Mouse (Mus musculus) adrenal gland, adult 8-10 months (tissue): ENCODE measurements around the gene Vmn2r19. TPM values are rescaled to one million over a fixed set of nuclear protein-coding genes. Genes with fewer than 3 reads are reported as not detected.
"Not testable (repeated sequence)": the region's sequence is repeated elsewhere in the genome, so short reads cannot be mapped to it uniquely, and the experiment has no call there.

Experiments used
- DNase-seq: peaks from one replicate; pipeline ENCODE4 v3.0.0; 2022
- total RNA-seq, 4 experiments: library from RNA; stranded (reverse); gene quantifications; 2 replicates each; pipeline ENCODE4 v1.2.4; 2022

The Vmn2r19 gene
- not detected for total RNA-seq

DNA sequence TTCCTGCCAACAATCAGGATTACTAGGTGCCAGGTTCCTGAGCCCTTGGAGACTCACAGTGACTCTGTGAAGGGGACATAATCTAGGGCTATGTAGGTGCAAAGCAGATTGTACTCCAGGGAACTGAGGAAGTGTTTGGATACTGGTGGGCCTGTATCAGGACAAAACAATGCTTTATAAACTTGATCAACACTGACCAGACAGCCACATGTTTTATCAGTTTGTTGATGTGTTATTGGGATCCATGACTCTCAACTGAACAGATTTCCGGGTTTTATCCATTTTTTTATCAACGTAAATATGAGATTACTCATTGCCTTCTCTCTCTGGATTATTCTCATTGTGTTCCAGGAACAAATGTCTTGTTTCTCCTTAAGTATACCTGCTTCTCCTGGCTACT is at the start of gene Vmn2r19:
Vmn2r19 (plus strand) TSS at position 301 of the 400 bp plus-strand sequence.
- no peak for DNase-seq

DNA sequence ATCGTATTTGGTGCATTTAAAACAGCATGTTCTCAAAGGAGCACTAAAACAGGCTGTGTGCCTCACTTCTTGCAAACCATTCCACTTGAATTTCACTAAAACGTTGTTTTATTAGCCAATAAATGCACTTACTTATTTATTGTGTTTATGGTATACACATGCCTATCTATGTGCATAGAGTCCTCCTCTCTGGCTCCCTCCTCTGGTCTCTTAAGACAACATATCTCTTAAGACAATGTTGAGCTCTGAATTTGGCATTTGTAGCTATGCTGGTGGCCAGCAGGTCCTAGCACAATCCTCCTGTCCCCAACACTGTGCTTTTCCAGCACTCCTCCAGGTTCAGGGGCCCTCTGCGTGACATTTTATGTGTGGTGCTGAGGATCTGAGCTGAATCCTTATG is 49.2 kb upstream of the Vmn2r19 start:
- no peak for DNase-seq

DNA sequence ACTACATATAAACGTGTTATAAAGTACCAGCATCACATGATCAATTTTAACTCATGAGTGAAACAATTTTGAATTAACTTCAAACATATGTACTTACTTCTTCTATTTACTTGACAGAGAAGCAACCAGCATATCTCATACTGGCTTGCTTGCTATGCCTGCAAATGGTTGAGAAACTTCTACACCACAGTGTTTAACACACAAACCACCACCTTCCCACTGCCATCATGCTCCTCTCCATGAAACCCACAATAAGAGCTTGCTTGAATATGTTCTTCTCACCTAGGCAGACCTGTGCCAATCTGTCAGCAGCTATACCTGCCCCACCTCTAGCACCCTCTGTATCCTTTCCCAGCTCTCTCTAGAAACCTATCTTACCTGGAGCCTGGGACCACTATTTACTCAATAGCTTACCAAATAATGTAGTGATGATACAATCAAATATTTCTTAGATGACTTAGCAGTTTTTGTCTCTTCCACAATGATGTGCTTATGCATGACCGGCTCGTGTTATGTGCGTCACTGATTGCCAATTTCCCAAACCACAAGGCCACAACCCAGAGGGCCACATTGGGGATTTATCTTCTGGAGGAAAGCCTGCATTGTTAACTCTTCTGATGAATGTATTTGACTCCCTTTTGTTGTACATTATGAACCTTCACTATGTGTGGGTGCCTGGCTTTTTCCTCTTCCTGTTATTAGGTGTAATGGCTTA is 48.1 kb upstream of the Vmn2r19 start:
- no peak for DNase-seq

DNA sequence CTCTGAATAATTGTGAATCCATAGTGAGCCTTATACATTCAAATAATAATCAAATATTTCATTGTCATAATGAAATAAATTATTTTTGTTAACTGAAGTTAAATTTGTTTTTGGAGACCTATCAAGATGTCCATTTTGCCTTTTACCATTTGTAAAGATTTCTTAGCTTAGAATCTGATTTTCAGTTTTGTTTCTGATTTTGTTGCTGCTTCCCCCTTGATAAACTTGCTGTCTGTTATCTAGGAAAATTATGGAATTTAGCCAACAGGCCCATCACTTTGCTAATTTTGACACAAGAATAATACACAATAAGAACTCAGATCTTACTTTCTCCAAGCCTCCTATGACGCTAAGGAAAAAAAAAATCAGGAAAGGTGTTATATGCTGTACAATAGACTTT is 47.3 kb upstream of the Vmn2r19 start:
- no peak for DNase-seq

DNA sequence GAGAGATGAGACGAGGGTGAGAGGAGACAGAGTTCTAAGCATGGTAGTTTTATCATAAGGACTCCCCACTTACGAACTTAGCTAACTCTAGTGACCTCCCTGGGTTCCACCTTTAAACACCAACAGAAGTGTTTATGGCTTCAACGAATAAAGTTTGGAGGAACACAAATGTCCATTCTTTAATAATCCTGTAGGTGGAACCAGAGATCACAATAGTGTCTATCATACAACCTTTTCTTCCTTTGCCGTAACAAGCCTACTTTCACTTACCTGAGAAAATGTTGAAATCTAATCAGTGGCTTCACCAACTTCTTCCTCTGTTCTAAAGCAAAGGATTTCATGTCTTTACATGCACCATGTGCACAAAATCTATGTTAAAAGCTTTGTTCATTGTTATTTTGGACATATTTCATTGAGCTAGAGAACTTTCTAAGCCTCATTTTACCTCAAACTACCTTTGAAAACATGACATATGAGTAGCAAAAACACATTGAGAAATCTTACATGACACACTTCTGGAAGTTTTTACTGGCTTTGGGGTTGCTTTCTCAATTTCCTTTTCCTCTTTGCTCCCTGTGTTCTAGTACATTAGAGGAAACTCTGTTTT is 46.5 kb upstream of the Vmn2r19 start, which contains the start of gene Clec4d:
Clec4d (plus strand) TSS at position 557 of the 607 bp plus-strand sequence.
- no peak for DNase-seq

DNA sequence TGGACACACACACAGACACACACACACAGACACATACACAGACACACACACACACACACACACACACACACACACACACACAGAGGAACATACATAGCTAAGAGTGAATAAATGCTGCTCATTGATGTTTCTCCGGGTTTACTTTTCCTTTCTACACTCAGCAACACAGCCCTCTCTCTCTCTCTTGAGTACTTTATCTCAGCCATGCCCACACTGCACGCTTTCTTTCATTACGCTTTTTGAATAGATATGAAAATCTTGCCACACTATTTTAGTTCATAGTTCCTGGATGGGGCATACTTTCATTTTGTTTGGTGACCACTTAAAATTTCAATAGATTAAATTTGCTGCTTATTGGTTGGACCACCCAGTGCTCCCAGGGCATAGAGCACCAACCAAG is 43.9 kb upstream of the Vmn2r19 start:
- no peak for DNase-seq

DNA sequence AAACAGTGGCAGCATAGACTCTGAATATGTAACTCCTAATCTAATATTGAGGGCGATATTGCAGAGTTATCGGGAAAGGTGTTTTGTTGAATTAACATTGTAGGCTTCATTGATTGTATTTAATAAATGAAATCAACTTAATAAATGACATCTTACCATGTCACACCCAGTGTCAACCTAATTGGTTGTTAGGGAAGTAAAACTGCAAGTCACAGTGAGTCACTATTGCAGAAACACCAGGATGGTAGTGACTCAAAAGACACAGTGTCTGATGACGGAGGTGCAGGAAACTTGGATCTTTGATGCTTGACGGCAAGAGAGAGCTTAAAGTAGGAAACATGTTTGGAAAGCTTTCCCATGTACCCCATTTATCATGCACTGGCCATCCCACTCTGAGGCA is 42.3 kb upstream of the Vmn2r19 start:
- DNase-seq, result no peak

DNA sequence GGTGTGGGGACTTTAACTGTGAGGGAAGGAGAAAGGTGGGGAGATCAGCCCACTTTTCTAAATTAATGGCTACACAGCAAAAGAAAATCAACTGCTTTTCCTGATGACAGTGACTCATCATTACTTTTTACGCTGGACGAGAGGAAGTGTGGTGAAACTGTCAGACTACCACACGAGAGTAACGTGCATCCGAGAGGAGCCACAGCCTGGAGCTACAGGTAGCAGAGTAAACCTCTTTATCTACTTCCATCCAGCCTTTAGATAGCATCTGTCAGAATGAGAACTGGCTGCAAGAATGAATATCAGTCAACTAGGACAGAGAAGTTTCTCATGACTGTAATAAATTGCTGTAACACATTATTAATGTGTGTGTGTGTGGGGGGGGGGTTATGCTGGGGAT is 41.2 kb upstream of the Vmn2r19 start:
- no peak for DNase-seq

DNA sequence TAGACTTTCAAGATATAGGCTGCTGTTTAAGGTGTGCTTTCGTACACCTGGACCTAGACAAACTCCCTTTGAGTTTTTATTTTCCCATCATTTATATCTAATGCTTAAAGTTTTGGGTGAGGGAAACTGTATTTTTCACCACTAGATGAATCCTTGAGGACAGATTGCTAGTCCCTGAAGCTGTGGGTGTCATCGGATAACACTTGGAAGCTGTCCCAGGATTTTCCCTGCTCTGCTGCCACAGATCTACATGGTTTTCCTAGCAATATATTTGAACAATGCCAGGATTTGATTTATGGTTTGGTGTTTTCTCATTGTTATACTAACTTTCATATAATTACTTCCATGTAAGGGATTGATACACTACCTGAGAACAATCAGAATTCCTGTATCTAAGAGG is 28.7 kb upstream of the Vmn2r19 start:
- no peak for DNase-seq

DNA sequence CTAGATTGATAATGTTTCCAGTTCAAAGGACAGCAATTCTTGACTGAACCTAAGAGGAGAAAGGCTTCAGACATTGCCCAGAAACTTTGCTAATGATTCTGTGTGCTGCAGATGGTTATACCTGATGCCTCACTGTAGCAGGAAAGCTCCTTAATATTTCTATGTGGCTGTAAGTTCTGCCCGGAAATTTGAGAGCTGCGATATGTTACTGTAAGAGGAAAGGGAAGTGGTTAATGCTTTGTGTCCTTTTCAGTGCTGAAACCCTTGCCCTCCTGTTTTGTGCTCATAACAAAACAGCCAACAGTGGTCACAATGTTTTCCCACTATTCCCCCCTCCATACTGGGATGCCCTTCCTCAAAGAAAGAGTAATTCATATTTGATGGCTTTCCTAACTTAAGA is 21.8 kb upstream of the Vmn2r19 start:
- DNase-seq, result no peak

DNA sequence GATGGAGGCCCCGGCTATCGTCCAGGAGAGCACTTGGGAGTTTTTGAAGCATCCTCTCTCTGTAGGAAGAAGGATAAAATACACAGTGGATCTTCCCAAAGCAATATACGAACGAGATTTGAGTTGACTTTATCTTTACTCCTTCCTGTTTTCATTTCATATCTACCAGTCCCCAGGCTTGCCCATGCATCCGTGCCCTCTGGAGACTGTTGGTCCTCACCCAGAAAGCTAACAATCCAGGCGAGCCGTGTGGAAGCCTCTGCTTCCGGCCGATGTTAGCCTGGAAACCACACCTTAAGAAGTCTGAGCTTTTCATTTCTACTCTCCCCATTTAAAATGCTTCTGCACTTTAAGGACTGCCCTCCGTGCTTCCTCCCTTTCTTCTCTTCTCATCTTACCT is 19.2 kb upstream of the Vmn2r19 start:
- DNase-seq, result no peak

DNA sequence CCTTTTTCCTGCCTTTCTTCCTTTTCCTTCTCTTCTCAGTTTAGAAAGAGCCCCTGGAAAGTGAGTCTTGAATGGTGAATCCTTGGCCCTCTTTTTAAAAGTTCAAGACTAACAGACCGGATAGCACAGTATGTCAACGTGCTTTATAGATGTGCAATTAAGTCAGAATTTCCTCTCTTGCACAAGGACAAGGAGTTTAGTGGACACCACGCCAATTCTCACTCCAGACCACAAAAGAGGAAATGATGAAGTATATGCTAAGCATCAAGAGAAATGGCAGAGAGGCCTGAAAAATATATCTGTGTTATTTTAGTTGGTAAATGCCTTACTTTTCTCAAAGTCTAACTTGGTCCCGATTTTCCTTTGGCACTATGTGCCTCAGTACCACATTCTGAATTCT is 18.4 kb upstream of the Vmn2r19 start, which contains the start of gene Clec4e:
Clec4e (minus strand) TSS at position 118 of the 400 bp plus-strand sequence.
- DNase-seq, result no peak

DNA sequence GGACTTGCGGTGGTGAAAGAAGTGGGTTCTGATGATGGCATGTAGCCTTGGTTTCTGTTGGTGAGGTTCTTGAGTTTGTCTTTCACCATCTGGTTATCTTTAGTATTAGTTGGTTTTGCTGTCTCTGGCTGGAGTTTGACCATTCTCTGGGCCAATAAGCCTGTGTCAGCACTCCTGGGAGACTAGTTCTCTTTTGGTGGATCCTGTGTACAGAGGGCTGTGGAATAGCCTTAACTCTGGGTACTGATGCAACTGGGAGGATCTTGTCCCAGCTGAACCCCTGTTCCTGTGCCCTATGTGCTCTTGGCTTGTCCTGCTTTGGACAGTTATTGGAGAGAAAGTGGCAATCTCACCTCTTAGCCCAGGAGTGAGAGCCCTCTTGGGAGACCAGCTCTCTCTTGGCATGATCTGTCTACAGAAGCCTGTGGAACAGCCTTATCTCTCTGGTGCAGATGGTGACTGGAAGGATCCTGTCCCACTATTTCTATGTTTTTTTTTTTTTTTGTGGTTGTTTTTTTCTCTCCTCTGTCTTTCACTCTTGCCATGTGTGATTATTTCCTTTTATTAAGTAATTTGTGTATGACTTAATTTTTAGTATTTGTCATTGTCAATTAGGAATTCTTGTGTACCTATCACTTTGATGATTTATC is 15.3 kb upstream of the Vmn2r19 start:
- DNase-seq, result no peak

DNA sequence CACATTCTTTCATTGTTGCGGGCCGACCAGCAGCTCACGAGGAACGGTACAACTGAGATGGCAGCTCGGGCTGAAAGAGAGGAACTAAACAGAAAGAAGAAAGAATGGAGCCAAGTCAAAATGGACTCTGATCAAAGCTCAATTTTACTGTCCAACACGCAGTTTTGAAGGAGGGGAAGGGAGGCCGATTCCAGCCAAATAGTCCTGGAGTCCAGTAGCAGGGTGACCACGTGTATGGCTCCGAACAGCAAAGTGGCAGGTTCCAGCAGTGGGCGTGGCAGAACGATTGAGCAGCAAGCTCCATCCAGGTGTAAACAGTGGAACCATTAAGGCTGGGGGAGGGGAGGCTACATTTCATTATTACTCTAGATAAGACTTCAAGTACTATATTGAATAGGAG is 14.6 kb upstream of the Vmn2r19 start:
- DNase-seq, result not testable (repeated sequence)

DNA sequence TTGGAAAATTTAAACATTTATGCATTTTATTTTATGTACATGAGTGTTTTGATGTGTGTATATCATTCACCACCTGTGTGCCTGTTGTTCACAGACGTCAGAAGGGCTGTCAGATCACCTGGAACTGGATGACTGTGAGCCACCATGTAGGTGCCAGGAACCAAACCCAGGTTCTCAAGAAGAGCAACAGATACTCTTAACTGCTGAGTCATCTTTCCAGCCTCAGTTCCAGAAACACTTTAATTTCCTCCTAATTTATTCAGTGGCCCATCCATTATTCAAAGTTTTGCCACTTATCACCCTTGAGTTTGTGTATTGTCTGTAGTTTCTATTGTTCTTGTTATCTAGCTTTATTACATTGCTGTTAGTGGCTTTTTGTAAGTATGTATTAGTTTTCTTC is 11.4 kb upstream of the Vmn2r19 start:
- DNase-seq, result no peak

DNA sequence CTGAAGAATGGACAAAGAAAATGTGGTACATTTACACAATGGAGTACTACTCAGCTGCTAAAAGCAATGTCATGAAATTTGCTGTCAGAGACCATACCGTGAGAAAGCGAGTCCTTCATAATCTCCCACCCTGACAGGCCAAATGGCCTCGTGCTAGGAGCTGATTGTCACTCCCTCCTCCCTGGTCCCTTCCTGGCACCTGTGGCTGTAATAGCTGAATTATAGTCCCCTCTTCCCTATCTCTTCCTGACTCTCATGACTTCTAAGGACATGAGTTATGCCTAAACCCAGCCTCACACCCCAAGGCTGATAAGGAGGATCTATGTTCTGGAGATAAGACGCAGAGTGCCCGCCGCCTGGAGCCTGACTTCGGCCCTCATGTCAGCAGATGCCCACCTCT is 1.8 kb upstream of the Vmn2r19 start:
- DNase-seq, result not testable (repeated sequence)

DNA sequence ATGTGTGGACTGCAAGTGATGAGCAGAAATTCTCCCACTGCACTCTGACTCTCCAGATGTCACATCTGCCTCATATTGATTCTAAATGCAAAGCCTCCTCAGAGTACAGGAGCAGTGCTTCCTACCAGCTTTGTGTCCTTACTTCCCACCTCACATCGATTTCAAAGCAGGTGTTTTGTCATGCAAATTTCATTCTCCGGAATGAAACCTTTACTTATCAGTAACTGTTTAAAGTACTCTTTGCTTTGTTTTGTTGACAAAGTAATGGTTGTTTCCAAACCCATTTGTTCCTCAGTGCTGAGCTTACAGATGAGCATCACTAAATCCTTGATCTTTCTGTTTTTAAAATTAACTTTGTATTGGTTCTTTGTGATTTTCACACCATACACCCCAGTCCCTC is 24.4 kb downstream of the Vmn2r19 start:
- DNase-seq, result no peak

DNA sequence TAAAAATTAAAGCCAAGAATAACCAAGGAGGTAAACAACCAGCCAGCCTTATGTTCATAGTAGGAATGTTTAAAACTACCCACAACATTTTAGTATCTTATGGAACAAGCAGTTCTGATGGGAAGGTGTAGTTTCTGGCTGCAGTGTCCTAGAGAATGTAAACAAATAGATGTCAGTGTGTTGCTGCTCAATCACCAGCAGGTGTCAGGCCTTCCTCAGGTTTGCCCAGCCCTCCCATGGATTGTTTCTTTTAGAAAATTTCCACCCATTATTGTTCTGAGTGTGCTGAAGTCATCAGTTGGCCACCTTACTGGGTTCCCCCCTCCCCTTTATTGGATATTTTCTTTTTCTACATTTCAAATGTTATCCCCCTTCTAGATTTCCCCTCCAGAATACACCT is 32.0 kb downstream of the Vmn2r19 start:
- no peak for DNase-seq

DNA sequence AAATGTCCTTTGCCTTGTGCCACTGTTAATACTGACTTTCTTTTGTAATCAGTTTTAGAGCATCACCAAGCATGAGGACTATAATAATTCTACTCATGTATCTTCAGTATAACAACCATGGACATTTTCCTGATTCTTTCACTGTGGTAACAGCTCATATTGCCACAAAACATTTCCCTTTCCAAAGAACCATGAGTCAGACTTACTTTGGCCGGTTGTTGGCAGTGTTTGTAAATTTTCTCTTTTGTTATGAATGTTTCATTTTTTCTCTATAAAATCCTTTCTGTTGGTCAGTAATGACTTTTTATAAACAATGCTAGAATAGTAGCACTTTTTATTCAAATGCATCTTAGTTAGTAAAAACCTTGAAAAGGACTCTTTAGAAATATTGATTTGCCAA is 38.0 kb downstream of the Vmn2r19 start:
- DNase-seq, result no peak
